Comparison of ENCODE assay signal across 14 mouse cellular contexts in genomic region chr12:52702368-52702967, GRCm38 (mm10). TPM values are rescaled to one million over a fixed set of nuclear protein-coding genes. Genes with fewer than 3 reads are reported as not detected.
DNase-seq lines count a peak whose midpoint lies in the region; ATAC-seq lines count a peak whose summit lies in the region.
"Had no signal": no experiment of that assay in that cellular context is flagged by ENCODE, and none has a peak within 500 bp of the region (broad histone marks: within the 10 kb centered on the region; RNA-seq: fewer than 3 reads in every experiment).

No protein-coding gene starts in this region.

- H3K4me2 ChIP-seq in hindbrain, embryonic 15.5 days, result peak overlapping the region; percentile 80
- peak overlapping the region; percentile 68 for H3K4me2 ChIP-seq in midbrain, embryonic 15.5 days
- H3K4me2 ChIP-seq: embryonic facial prominence, embryonic 13.5 days; heart, embryonic 13.5 days; stomach, embryonic 15.5 days had no signal

- 0 out of 2 replicates have a peak overlapping the region, but pooled peaks have one; percentile 3 for H3K27ac ChIP-seq in hindbrain, embryonic 15.5 days (replicated peaks)
- H3K27ac ChIP-seq in midbrain, embryonic 15.5 days, result no peak overlapping the region
- H3K27ac ChIP-seq: embryonic facial prominence, embryonic 13.5 days; heart, embryonic 13.5 days; stomach, embryonic 15.5 days had no signal

- peaks cover 45% of the 10 kb centered on the region for H3K4me1 ChIP-seq in hindbrain, embryonic 15.5 days (replicated peaks)
- H3K4me1 ChIP-seq in midbrain, embryonic 15.5 days, result peaks cover 49% of the 10 kb centered on the region

- H3K27me3 ChIP-seq in hindbrain, embryonic 15.5 days, result no peaks in the 10 kb centered on the region
- no peaks in the 10 kb centered on the region for H3K27me3 ChIP-seq in midbrain, embryonic 15.5 days (replicated peaks)
- H3K27me3 ChIP-seq: embryonic facial prominence, embryonic 13.5 days; heart, embryonic 13.5 days; stomach, embryonic 15.5 days had no signal

- peak; percentile 66 for DNase-seq in 3T3-L1 (ENCODE audit: low read depth, low spot score)
- peak; percentile 12 for DNase-seq in CD4-positive helper T cell, adult 2 months (ENCODE audit: low read depth, low spot score)
- no peak for DNase-seq in kidney, postnatal 14 days
- no peak for DNase-seq in ovary, postnatal 36 days (ENCODE audit: low spot score)
- DNase-seq in heart, adult 18-20 months, result no peak
- DNase-seq in lung, postnatal 14 days, result no peak
- DNase-seq: cerebellum, postnatal 14 days; kidney, postnatal 36 days; right cerebral cortex, postnatal 14 days had no signal

- ATAC-seq in hindbrain, embryonic 15.5 days (ENCODE audit: low FRiP score, low read depth), result no peak
- no peak for ATAC-seq in midbrain, embryonic 15.5 days (replicated peaks)

- 68% methylated on average over 12 of the region's 12 CpGs for WGBS in hindbrain, embryonic 15.5 days
- 74% methylated on average over 12 of the region's 12 CpGs for WGBS in midbrain, embryonic 15.5 days

- H3K36me3 ChIP-seq in hindbrain, embryonic 15.5 days, result no peaks in the 10 kb centered on the region
- H3K36me3 ChIP-seq in midbrain, embryonic 15.5 days (replicated peaks), result no peaks in the 10 kb centered on the region
- H3K36me3 ChIP-seq: embryonic facial prominence, embryonic 13.5 days; heart, embryonic 13.5 days; stomach, embryonic 15.5 days had no signal

- peak overlapping the region; percentile 50 for H3K4me3 ChIP-seq in hindbrain, embryonic 15.5 days
- peak overlapping the region; percentile 49 for H3K4me3 ChIP-seq in midbrain, embryonic 15.5 days
- H3K4me3 ChIP-seq: embryonic facial prominence, embryonic 13.5 days; heart, embryonic 13.5 days; stomach, embryonic 15.5 days had no signal

- H3K9me3 ChIP-seq in hindbrain, embryonic 15.5 days, result no peaks in the 10 kb centered on the region
- H3K9me3 ChIP-seq in midbrain, embryonic 15.5 days, result no peaks in the 10 kb centered on the region
- H3K9me3 ChIP-seq: embryonic facial prominence, embryonic 13.5 days; heart, embryonic 13.5 days; stomach, embryonic 15.5 days had no signal

- H3K9ac ChIP-seq in hindbrain, embryonic 15.5 days, result no peak overlapping the region
- no peak overlapping the region for H3K9ac ChIP-seq in midbrain, embryonic 15.5 days
- H3K9ac ChIP-seq: embryonic facial prominence, embryonic 13.5 days; heart, embryonic 13.5 days; stomach, embryonic 15.5 days had no signal

RNA-seq across cellular contexts. Expression of gene Akap6, which starts 3.3 kb away (rescaled TPM):
- polyA plus RNA-seq in hindbrain, embryonic 15.5 days (2015; fragmentation: Nextera tagmentation; extraction: Ambion mirVana), result 24.3 and 28.5 TPM in 2 replicates
- 25.8 and 29.1 TPM in 2 replicates for polyA plus RNA-seq in midbrain, embryonic 15.5 days (2015; fragmentation: Nextera tagmentation; extraction: Ambion mirVana)
- 100 to 1,000 TPM; 103 to 105 TPM for total RNA-seq in heart, adult 18-20 months (2021)

Comparison
In these comparisons a context has a peak if more than half of its experiments do, and no peak if none do; other contexts are left out.
1. DNase-seq: peak in 3T3-L1 (single experiment) and CD4-positive helper T cell, adult 2 months (single experiment); none in kidney, postnatal 14 days (single experiment), ovary, postnatal 36 days (single experiment), heart, adult 18-20 months (0 of 2) and lung, postnatal 14 days (single experiment).